Mouse (Mus musculus) myocyte (in vitro differentiated cells): ENCODE data around the gene Armt1. TPM values are rescaled to one million over a fixed set of nuclear protein-coding genes. Genes with fewer than 3 reads are reported as not detected.

Source experiments
- H3K27me3 ChIP-seq: one replicate; pipeline ENCODE4 v1.6.1; 2011; ENCODE audit not compliant: control insufficient read depth, insufficient read depth, insufficient read length
- H3K36me3 ChIP-seq: one replicate; pipeline ENCODE4 v1.6.1; 2011; ENCODE audit not compliant: control insufficient read depth, insufficient read depth
- H3K4me2 ChIP-seq: one replicate; pipeline ENCODE4 v1.6.1; 2011; ENCODE audit warnings: low read depth, control low read depth
- H3K4me3 ChIP-seq: one replicate; pipeline ENCODE4 v1.5.1; 2011; ENCODE audit warnings: mild to moderate bottlenecking, control low read depth, moderate library complexity
- H3K79me2 ChIP-seq: one replicate; pipeline ENCODE4 v1.6.1; 2011; ENCODE audit not compliant: control insufficient read depth, insufficient read depth
- H3ac ChIP-seq: one replicate; pipeline ENCODE4 v1.6.1; 2011; ENCODE audit not compliant: control insufficient read depth, insufficient read length
- CEBPB ChIP-seq: IDR thresholded peaks from 2 replicates; pipeline ENCODE4 v1.6.1; 2011; ENCODE audit warnings: mild to moderate bottlenecking, moderate library complexity; ENCODE audit not compliant: poor library complexity, insufficient read depth, severe bottlenecking
- E2F4 ChIP-seq: IDR thresholded peaks from one replicate; pipeline ENCODE4 v1.6.1; 2011; ENCODE audit warnings: mild to moderate bottlenecking, control low read depth, moderate library complexity; ENCODE audit not compliant: insufficient read depth
- MAX ChIP-seq: IDR thresholded peaks from one replicate; pipeline ENCODE4 v1.6.1; 2011; ENCODE audit warnings: low read depth, mild to moderate bottlenecking, control low read depth
- MYOD1 ChIP-seq, 3 experiments: IDR thresholded peaks; one replicate each; pipeline ENCODE4 v1.6.1; 2011; ENCODE audit warnings: control low read depth in 2 of 3, low read depth in 2 of 3, mild to moderate bottlenecking in 2 of 3, moderate library complexity in 1 of 3; ENCODE audit not compliant: insufficient read length in 2 of 3, control insufficient read depth in 1 of 3
- MYOG ChIP-seq, 3 experiments: IDR thresholded peaks; one replicate each; pipeline ENCODE4 v1.6.1; 2011; ENCODE audit warnings: control low read depth in 2 of 3, low read depth in 2 of 3, mild to moderate bottlenecking in 2 of 3; ENCODE audit not compliant: insufficient read length in 2 of 3, control insufficient read depth in 1 of 3, insufficient read depth in 1 of 3
- POLR2A ChIP-seq: IDR thresholded peaks from one replicate; pipeline ENCODE4 v1.6.1; 2011; ENCODE audit warnings: low read depth, mild to moderate bottlenecking, control low read depth, moderate library complexity; ENCODE audit not compliant: insufficient read length
- POLR2AphosphoS2 ChIP-seq: IDR thresholded peaks from one replicate; pipeline ENCODE4 v1.6.1; 2011; ENCODE audit warnings: low read depth, control low read depth; ENCODE audit not compliant: insufficient read length
- REST ChIP-seq: IDR thresholded peaks from one replicate; pipeline ENCODE4 v1.6.1; 2011; ENCODE audit warnings: mild to moderate bottlenecking, control low read depth, moderate library complexity; ENCODE audit not compliant: insufficient read depth, insufficient read length
- SRF ChIP-seq: IDR thresholded peaks from one replicate; pipeline ENCODE4 v1.6.1; 2011; ENCODE audit warnings: low read depth; ENCODE audit not compliant: control insufficient read depth, insufficient read length
- TCF12 ChIP-seq: IDR thresholded peaks from one replicate; pipeline ENCODE4 v1.6.1; 2011; ENCODE audit warnings: mild to moderate bottlenecking, control low read depth; ENCODE audit not compliant: poor library complexity, insufficient read depth, severe bottlenecking
- TCF3 ChIP-seq: IDR thresholded peaks from one replicate; pipeline ENCODE4 v1.6.1; 2011; ENCODE audit warnings: low read depth, control low read depth; ENCODE audit not compliant: insufficient read length
- USF1 ChIP-seq: IDR thresholded peaks from one replicate; pipeline ENCODE4 v1.6.1; 2011; ENCODE audit warnings: low read depth, mild to moderate bottlenecking, control low read depth, moderate library complexity
- polyA plus RNA-seq: library from polyadenylated mRNA; unstranded; fragments of >200 nt; fragmentation: generic; extraction: Trizol; gene quantifications from one replicate; pipeline ENCODE4 v1.2.1, GENCODE M21; 2012; ENCODE audit warnings: missing spikeins

Armt1 gene
- polyA plus RNA-seq, 1 experiment, result 16.0 TPM

GRCm38 (mm10) chr10:4489865-4490264 is 57.6 kb downstream of the Armt1 start:
- no peak overlapping the region for H3ac ChIP-seq
- H3K4me2 ChIP-seq, result no peak overlapping the region
- H3K27me3 ChIP-seq, result no peaks in the 10 kb centered on the region
- no peak overlapping the region for H3K4me3 ChIP-seq
- no peak for TF ChIP-seq SRF
- TF ChIP-seq MAX, result no peak
- TF ChIP-seq E2F4, result no peak
- TF ChIP-seq TCF12, result no peak
- TF ChIP-seq REST, result no peak
- TF ChIP-seq CEBPB, result no peak
- TF ChIP-seq TCF3, result no peak
- no peak for TF ChIP-seq USF1
- TF ChIP-seq MYOD1 (IDR thresholded peaks at IDR 0.05; ENCODE audit: control insufficient read depth in 1 of 3, insufficient read length in 2 of 3, low read depth in 2 of 3), result no peak
- TF ChIP-seq MYOG (IDR thresholded peaks at IDR 0.05; ENCODE audit: control insufficient read depth in 1 of 3, insufficient read depth in 1 of 3, insufficient read length in 2 of 3, low read depth in 2 of 3), result no peak
- TF ChIP-seq POLR2A, result no peak
- no peaks in the 10 kb centered on the region for H3K79me2 ChIP-seq
- H3K36me3 ChIP-seq, result no peaks in the 10 kb centered on the region

GRCm38 (mm10) chr10:4491281-4491680 is 59.0 kb downstream of the Armt1 start:
- H3K27me3 ChIP-seq, result no peaks in the 10 kb centered on the region

GRCm38 (mm10) chr10:4492045-4492444 is 59.8 kb downstream of the Armt1 start:
- H3K36me3 ChIP-seq, result no peaks in the 10 kb centered on the region
- H3ac ChIP-seq, result no peak overlapping the region
- no peaks in the 10 kb centered on the region for H3K79me2 ChIP-seq
- TF ChIP-seq MAX, result no peak
- no peak for TF ChIP-seq USF1
- no peak for TF ChIP-seq CEBPB
- TF ChIP-seq TCF12, result no peak
- no peak for TF ChIP-seq TCF3
- TF ChIP-seq REST, result no peak
- TF ChIP-seq MYOG (IDR thresholded peaks at IDR 0.05; ENCODE audit: control insufficient read depth in 1 of 3, insufficient read depth in 1 of 3, insufficient read length in 2 of 3, low read depth in 2 of 3), result no peak
- TF ChIP-seq POLR2AphosphoS2, result no peak
- no peak for TF ChIP-seq SRF
- no peak for TF ChIP-seq POLR2A
- TF ChIP-seq MYOD1 (IDR thresholded peaks at IDR 0.05; ENCODE audit: control insufficient read depth in 1 of 3, insufficient read length in 2 of 3, low read depth in 2 of 3), result no peak
- TF ChIP-seq E2F4, result no peak
- no peak overlapping the region for H3K4me2 ChIP-seq
- H3K4me3 ChIP-seq, result no peak overlapping the region
- H3K27me3 ChIP-seq, result no peaks in the 10 kb centered on the region

More at GRCm38 (mm10) chr10:4491281-4491680, 59.0 kb downstream of the Armt1 start:
- TF ChIP-seq POLR2A, result no peak
- TF ChIP-seq E2F4, result no peak
- TF ChIP-seq MYOD1 (IDR thresholded peaks at IDR 0.05; ENCODE audit: control insufficient read depth in 1 of 3, insufficient read length in 2 of 3, low read depth in 2 of 3), result no peak
- TF ChIP-seq TCF3, result no peak
- TF ChIP-seq MAX, result no peak
- TF ChIP-seq TCF12, result no peak
- no peak for TF ChIP-seq POLR2AphosphoS2
- no peak for TF ChIP-seq REST
- TF ChIP-seq SRF, result no peak
- no peak for TF ChIP-seq CEBPB
- TF ChIP-seq MYOG (IDR thresholded peaks at IDR 0.05; ENCODE audit: control insufficient read depth in 1 of 3, insufficient read depth in 1 of 3, insufficient read length in 2 of 3, low read depth in 2 of 3), result no peak
- no peak for TF ChIP-seq USF1
- Histone ChIP-seq H3K4me3 (no peak overlapping the region), H3K79me2 (no peaks in the 10 kb centered on the region), H3K36me3 (no peaks in the 10 kb centered on the region), H3ac (no peak overlapping the region), H3K4me2 (no peak overlapping the region)

- H3K27me3 ChIP-seq, result no peaks in the 10 kb centered on the region
- H3K4me3 ChIP-seq, result no peak overlapping the region
- no peaks in the 10 kb centered on the region for H3K36me3 ChIP-seq
- no peak for TF ChIP-seq TCF12
- no peak for TF ChIP-seq E2F4
- no peak overlapping the region for H3K4me2 ChIP-seq
- no peak overlapping the region for H3ac ChIP-seq
- H3K79me2 ChIP-seq, result no peaks in the 10 kb centered on the region
Observed at GRCm38 (mm10) chr10:4492909-4493308, 60.6 kb downstream of the Armt1 start.

GRCm38 (mm10) chr10:4503251-4503650 is 71.0 kb downstream of the Armt1 start:
- Histone ChIP-seq H3K4me2 (no peak overlapping the region), H3K4me3 (no peak overlapping the region), H3K79me2 (no peaks in the 10 kb centered on the region), H3K27me3 (no peaks in the 10 kb centered on the region), H3K36me3 (no peaks in the 10 kb centered on the region), H3ac (no peak overlapping the region)
- TF ChIP-seq CEBPB (no peak), REST (no peak), MYOG (IDR thresholded peaks at IDR 0.05; ENCODE audit: control insufficient read depth in 1 of 3, insufficient read depth in 1 of 3, insufficient read length in 2 of 3, low read depth in 2 of 3) (no peak), MYOD1 (IDR thresholded peaks at IDR 0.05; ENCODE audit: control insufficient read depth in 1 of 3, insufficient read length in 2 of 3, low read depth in 2 of 3) (no peak), POLR2AphosphoS2 (no peak), TCF12 (no peak), SRF (no peak), MAX (no peak), TCF3 (no peak), USF1 (no peak), E2F4 (no peak), POLR2A (no peak)

Other genes with a start within 250 kb of the Armt1 start
- gene Akap12, start 166.1 kb upstream of the Armt1 start, polyA plus RNA-seq, result 0.55 TPM
- 3.8 TPM for gene Zbtb2, start 44.4 kb upstream of the Armt1 start, polyA plus RNA-seq
- gene Rmnd1, start 79 bp upstream of the Armt1 start, polyA plus RNA-seq, result 22.1 TPM
- gene Ccdc170, start 50.0 kb downstream of the Armt1 start, polyA plus RNA-seq, result 0.05 TPM
- gene Esr1, start 179.1 kb downstream of the Armt1 start, polyA plus RNA-seq, result 3.6 TPM